Mouse (Mus musculus) MEL (cell line): ENCODE data around the gene Leng1. TPM values are rescaled to one million over a fixed set of nuclear protein-coding genes. Genes with fewer than 3 reads are reported as not detected.

Source experiments
- DNase-seq: peaks from one replicate; pipeline ENCODE4 v3.0.0; 2011; ENCODE audit warnings: low read depth, low spot score
- H3K27ac ChIP-seq: 2 replicates; pipeline ENCODE4 v1.5.1; 2012; ENCODE audit warnings: low read depth, mild to moderate bottlenecking, control low read depth, low read length, moderate library complexity; ENCODE audit not compliant: control insufficient read depth
- H3K27me3 ChIP-seq, 2 experiments: fragments of 150-350 bp in 1 of 2; sonication (generic) in 1 of 2; 2 replicates each; pipeline ENCODE4 v1.6.1; 2012; ENCODE audit warnings: low read length in 2 of 2, mild to moderate bottlenecking in 2 of 2, improper control_type of control experiment in 1 of 2, moderate library complexity in 1 of 2; ENCODE audit not compliant: insufficient read depth in 2 of 2, control insufficient read depth in 1 of 2
- H3K36me3 ChIP-seq, 2 experiments: 2 replicates each; pipeline ENCODE4 v1.6.1; 2012 to 2014; ENCODE audit warnings: low read length in 2 of 2, improper control_type of control experiment in 1 of 2, inconsistent platforms in 1 of 2, mild to moderate bottlenecking in 1 of 2; ENCODE audit not compliant: insufficient read depth in 2 of 2, control insufficient read depth in 1 of 2
- H3K4me1 ChIP-seq, 2 experiments: fragments of 150-350 bp in 1 of 2; sonication (generic) in 1 of 2; 2 replicates each; pipeline ENCODE4 v1.6.1; 2012; ENCODE audit warnings: low read length in 2 of 2, improper control_type of control experiment in 1 of 2, mild to moderate bottlenecking in 1 of 2; ENCODE audit not compliant: insufficient read depth in 2 of 2, control insufficient read depth in 1 of 2
- H3K4me3 ChIP-seq, 2 experiments: fragments of 150-350 bp in 1 of 2; sonication (generic) in 1 of 2; 2 replicates each; pipeline ENCODE4 v1.5.1; 2012; ENCODE audit warnings: low read depth in 2 of 2, low read length in 2 of 2, mild to moderate bottlenecking in 2 of 2, moderate library complexity in 2 of 2, control low read depth in 1 of 2, improper control_type of control experiment in 1 of 2; ENCODE audit not compliant: control insufficient read depth in 1 of 2, insufficient read depth in 1 of 2
- H3K79me2 ChIP-seq: 2 replicates; pipeline ENCODE4 v1.6.1; 2012; ENCODE audit warnings: mild to moderate bottlenecking, low read length, moderate library complexity; ENCODE audit not compliant: control insufficient read depth, poor library complexity, insufficient read depth
- H3K9ac ChIP-seq: 2 replicates; pipeline ENCODE4 v1.6.1; 2012; ENCODE audit warnings: low read depth, mild to moderate bottlenecking, control low read depth, low read length, moderate library complexity; ENCODE audit not compliant: control insufficient read depth, poor library complexity, severe bottlenecking
- H3K9me3 ChIP-seq: fragments of 150-350 bp; sonication (generic); replicated peaks from 2 replicates; pipeline ENCODE4 v1.6.1; 2012; ENCODE audit warnings: mild to moderate bottlenecking, low read length, improper control_type of control experiment, moderate library complexity; ENCODE audit not compliant: insufficient read depth
- BHLHE40 ChIP-seq: IDR thresholded peaks from 2 replicates; pipeline ENCODE4 v1.6.1; 2012; ENCODE audit warnings: low read depth, mild to moderate bottlenecking, inconsistent platforms, low read length, improper control_type of control experiment, borderline replicate concordance
- CHD1 ChIP-seq: IDR thresholded peaks from 2 replicates; pipeline ENCODE4 v1.6.1; 2012; ENCODE audit warnings: low read depth, mild to moderate bottlenecking, inconsistent platforms, low read length, improper control_type of control experiment
- CHD2 ChIP-seq: IDR thresholded peaks from 2 replicates; pipeline ENCODE4 v1.6.1; 2011; ENCODE audit warnings: low read length, improper control_type of control experiment
- CTCF ChIP-seq, 3 experiments: IDR thresholded peaks in 2 of 3; conservative IDR thresholded peaks in 1 of 3; 2 replicates each; pipeline ENCODE4 v1.5.1; 2011 to 2012; ENCODE audit warnings: low read length in 3 of 3, low read depth in 2 of 3, mild to moderate bottlenecking in 2 of 3, improper control_type of control experiment in 1 of 3, inconsistent platforms in 1 of 3, mixed read lengths in 1 of 3, moderate library complexity in 1 of 3; ENCODE audit not compliant: control insufficient read depth in 1 of 3, insufficient read depth in 1 of 3, poor library complexity in 1 of 3, severe bottlenecking in 1 of 3
- E2F4 ChIP-seq: IDR thresholded peaks from 2 replicates; pipeline ENCODE4 v1.6.1; 2011; ENCODE audit warnings: low read depth, low read length, improper control_type of control experiment, borderline replicate concordance
- ELF1 ChIP-seq: IDR thresholded peaks from 2 replicates; pipeline ENCODE4 v1.6.1; 2014; ENCODE audit warnings: low read depth, mild to moderate bottlenecking, inconsistent platforms, low read length, improper control_type of control experiment, moderate library complexity
- EP300 ChIP-seq, 2 experiments: IDR thresholded peaks; 2 replicates each; pipeline ENCODE4 v1.6.1; 2011; ENCODE audit warnings: improper control_type of control experiment in 2 of 2, low read length in 2 of 2, low read depth in 1 of 2, mild to moderate bottlenecking in 1 of 2
- ETS1 ChIP-seq: IDR thresholded peaks from 2 replicates; pipeline ENCODE4 v1.6.1; 2012; ENCODE audit warnings: low read depth, mild to moderate bottlenecking, inconsistent platforms, low read length, improper control_type of control experiment, moderate library complexity
- GABPA ChIP-seq: IDR thresholded peaks from 2 replicates; pipeline ENCODE4 v1.6.1; 2012; ENCODE audit warnings: low read depth, mild to moderate bottlenecking, inconsistent platforms, low read length, improper control_type of control experiment, moderate library complexity
- GATA1 ChIP-seq: IDR thresholded peaks from 2 replicates; pipeline ENCODE4 v1.6.1; 2011; ENCODE audit warnings: low read depth, low read length, improper control_type of control experiment
- HCFC1 ChIP-seq: IDR thresholded peaks from 2 replicates; pipeline ENCODE4 v1.6.1; 2012; ENCODE audit warnings: low read depth, mild to moderate bottlenecking, inconsistent platforms, low read length, improper control_type of control experiment, moderate library complexity
- JUND ChIP-seq: IDR thresholded peaks from 2 replicates; pipeline ENCODE4 v1.6.1; 2011; ENCODE audit warnings: low read depth, mild to moderate bottlenecking, improper control_type of control experiment, low read length
- KAT2A ChIP-seq: conservative IDR thresholded peaks from 2 replicates; pipeline ENCODE4 v1.6.1; 2012; ENCODE audit warnings: low read depth, low read length, improper control_type of control experiment, inconsistent platforms
- MAX ChIP-seq: IDR thresholded peaks from 2 replicates; pipeline ENCODE4 v1.6.1; 2011; ENCODE audit warnings: low read length, improper control_type of control experiment
- MAZ ChIP-seq: IDR thresholded peaks from 2 replicates; pipeline ENCODE4 v1.6.1; 2012; ENCODE audit warnings: low read depth, mild to moderate bottlenecking, inconsistent platforms, low read length, improper control_type of control experiment
- MEF2A ChIP-seq: IDR thresholded peaks from 2 replicates; pipeline ENCODE4 v1.6.1; 2014; ENCODE audit warnings: low read depth, mild to moderate bottlenecking, inconsistent platforms, low read length, improper control_type of control experiment; ENCODE audit not compliant: poor library complexity, insufficient replicate concordance, severe bottlenecking; ENCODE audit errors: extremely low read depth
- MXI1 ChIP-seq: IDR thresholded peaks from 2 replicates; pipeline ENCODE4 v1.6.1; 2011; ENCODE audit warnings: mild to moderate bottlenecking, low read depth, low read length, improper control_type of control experiment
- MYB ChIP-seq: IDR thresholded peaks from 2 replicates; pipeline ENCODE4 v1.6.1; 2011; ENCODE audit warnings: mild to moderate bottlenecking, low read depth, low read length, improper control_type of control experiment
- MYC ChIP-seq: IDR thresholded peaks from 2 replicates; pipeline ENCODE4 v1.6.1; 2011; ENCODE audit warnings: low read depth, mild to moderate bottlenecking, low read length, improper control_type of control experiment, moderate library complexity
- NELFE ChIP-seq: IDR thresholded peaks from 2 replicates; pipeline ENCODE4 v1.6.1; 2011; ENCODE audit warnings: low read depth, low read length, improper control_type of control experiment
- NRF1 ChIP-seq: IDR thresholded peaks from 2 replicates; pipeline ENCODE4 v1.6.1; 2014; ENCODE audit warnings: low read depth, mild to moderate bottlenecking, inconsistent platforms, low read length, improper control_type of control experiment, moderate library complexity; ENCODE audit not compliant: poor library complexity, insufficient read depth, severe bottlenecking
- POLR2A ChIP-seq, 2 experiments: IDR thresholded peaks; 2 replicates each; pipeline ENCODE4 v1.6.1; 2011 to 2012; ENCODE audit warnings: low read length in 2 of 2, mild to moderate bottlenecking in 2 of 2, control low read depth in 1 of 2, improper control_type of control experiment in 1 of 2, low read depth in 1 of 2, moderate library complexity in 1 of 2; ENCODE audit not compliant: control insufficient read depth in 1 of 2, insufficient read depth in 1 of 2, poor library complexity in 1 of 2
- POLR2AphosphoS2 ChIP-seq: IDR thresholded peaks from 2 replicates; pipeline ENCODE4 v1.6.1; 2011; ENCODE audit warnings: low read length, improper control_type of control experiment
- POLR2AphosphoS5 ChIP-seq: IDR thresholded peaks from 2 replicates; pipeline ENCODE4 v1.6.1; 2012; ENCODE audit warnings: low read depth, borderline replicate concordance, mild to moderate bottlenecking, inconsistent platforms, low read length, moderate library complexity, mixed read lengths
- RCOR1 ChIP-seq: IDR thresholded peaks from 2 replicates; pipeline ENCODE4 v1.6.1; 2012; ENCODE audit warnings: low read depth, mild to moderate bottlenecking, inconsistent platforms, low read length, improper control_type of control experiment
- SIN3A ChIP-seq: IDR thresholded peaks from 2 replicates; pipeline ENCODE4 v1.6.1; 2012; ENCODE audit warnings: low read length, improper control_type of control experiment, inconsistent platforms
- SMC3 ChIP-seq: IDR thresholded peaks from 2 replicates; pipeline ENCODE4 v1.6.1; 2011; ENCODE audit warnings: low read depth, low read length, improper control_type of control experiment
- TAL1 ChIP-seq: IDR thresholded peaks from 2 replicates; pipeline ENCODE4 v1.6.1; 2012; ENCODE audit warnings: mild to moderate bottlenecking, inconsistent platforms, low read length, moderate library complexity, mixed read lengths
- TBP ChIP-seq: IDR thresholded peaks from 2 replicates; pipeline ENCODE4 v1.8.0; 2011; ENCODE audit warnings: low read depth, low read length, improper control_type of control experiment
- TCF12 ChIP-seq: IDR thresholded peaks from 2 replicates; pipeline ENCODE4 v1.6.1; 2014; ENCODE audit warnings: low read depth, mild to moderate bottlenecking, inconsistent platforms, low read length, improper control_type of control experiment, moderate library complexity
- UBTF ChIP-seq: IDR thresholded peaks from 2 replicates; pipeline ENCODE4 v1.6.1; 2012; ENCODE audit warnings: low read depth, mild to moderate bottlenecking, inconsistent platforms, low read length, improper control_type of control experiment, moderate library complexity, borderline replicate concordance; ENCODE audit not compliant: insufficient read depth
- USF1 ChIP-seq: IDR thresholded peaks from 2 replicates; pipeline ENCODE4 v1.6.1; 2014; ENCODE audit warnings: low read depth, mild to moderate bottlenecking, inconsistent platforms, low read length, improper control_type of control experiment, moderate library complexity
- USF2 ChIP-seq, 2 experiments: IDR thresholded peaks; 2 replicates each; pipeline ENCODE4 v1.6.1; 2011 to 2012; ENCODE audit warnings: improper control_type of control experiment in 2 of 2, low read length in 2 of 2, borderline replicate concordance in 1 of 2, inconsistent platforms in 1 of 2, low read depth in 1 of 2, mild to moderate bottlenecking in 1 of 2; ENCODE audit not compliant: insufficient read depth in 1 of 2
- ZC3H11A ChIP-seq: IDR thresholded peaks from 2 replicates; pipeline ENCODE4 v1.6.1; 2012; ENCODE audit warnings: low read depth, mild to moderate bottlenecking, inconsistent platforms, low read length, improper control_type of control experiment
- ZKSCAN1 ChIP-seq: IDR thresholded peaks from 2 replicates; pipeline ENCODE4 v1.6.1; 2012; ENCODE audit warnings: low read depth, mild to moderate bottlenecking, inconsistent platforms, low read length, improper control_type of control experiment, moderate library complexity
- ZMIZ1 ChIP-seq: IDR thresholded peaks from 2 replicates; pipeline ENCODE4 v1.6.1; 2012; ENCODE audit warnings: low read depth, mild to moderate bottlenecking, inconsistent platforms, low read length, improper control_type of control experiment, moderate library complexity
- ZNF384 ChIP-seq: IDR thresholded peaks from 2 replicates; pipeline ENCODE4 v1.6.1; 2012; ENCODE audit warnings: low read depth, mild to moderate bottlenecking, inconsistent platforms, low read length, improper control_type of control experiment
- polyA plus RNA-seq, 2 experiments: library from polyadenylated mRNA; stranded (reverse) in 1 of 2; unstranded in 1 of 2; fragments of >175 nt in 1 of 2; fragments of >200 nt in 1 of 2; gene quantifications; 2 replicates each; pipeline versions ENCODE4 v1.2.1 to v1.2.4; 2012; ENCODE audit warnings: low replicate concordance in 2 of 2, low read depth in 1 of 2; ENCODE audit not compliant: insufficient read length in 2 of 2, insufficient read depth in 1 of 2, missing spikeins in 1 of 2
- total RNA-seq: library from RNA; depleted of rRNA; stranded (reverse); fragments of 300-350 nt; gene quantifications from 2 replicates; pipeline ENCODE4 v1.2.3, GENCODE M21; 2012

Gene Leng1
- total and polyA plus RNA-seq, 3 experiments = 11.0 to 11.3 TPM; not detected in 1

GRCm38 (mm10) chr7:3703879-3704441, 38.3 kb upstream of the Leng1 start, which contains the start of gene Rps9:
Gene Rps9, plus strand, starts transcription at chr7:3703993.
- peaks cover 0 to 8% of the 10 kb centered on the region in 2 experiments; a peak in 1 of 4 replicates for H3K4me1 ChIP-seq
- DNase-seq = peak; percentile 97
- peak within 1 kb of the TSS; percentile 99 for H3K9ac ChIP-seq
- no peaks in the 10 kb centered on the region for H3K27me3 ChIP-seq
- H3K36me3 ChIP-seq = peaks cover 6 to 18% of the 10 kb centered on the region in 2 experiments
- peak within 1 kb of the TSS; percentile 73 to 99 for H3K4me3 ChIP-seq
- peak within 1 kb of the TSS; percentile 98 for H3K27ac ChIP-seq
- H3K9me3 ChIP-seq = no peaks in the 10 kb centered on the region
- peaks cover 28% of the 10 kb centered on the region for H3K79me2 ChIP-seq
- 0 out of 2 replicates have a peak, but pooled peaks have one; percentile 5 for TF ChIP-seq MXI1
- peak; percentile 97 for TF ChIP-seq CHD1
- no peak for TF ChIP-seq BHLHE40
- TF ChIP-seq MEF2A = no peak
- TF ChIP-seq POLR2AphosphoS5 = peak; percentile 99; the same call in 1 of the 2 replicates
- peak; percentile 99 for TF ChIP-seq TBP
- no peak for TF ChIP-seq GABPA
- peak; percentile 99 for TF ChIP-seq ZMIZ1
- no peak for TF ChIP-seq ETS1
- TF ChIP-seq ELF1 = 0 out of 2 replicates have a peak, but pooled peaks have one; percentile 44
- TF ChIP-seq MYC = no peak; the same call in 1 of the 2 replicates
- no peak for TF ChIP-seq USF2 (IDR thresholded peaks at IDR 0.05; ENCODE audit: borderline replicate concordance in 1 of 2, insufficient read depth in 1 of 2, low read depth in 1 of 2, low read length in 2 of 2)
- TF ChIP-seq TCF12 = peak; percentile 70
- TF ChIP-seq POLR2A (IDR thresholded peaks at IDR 0.05; ENCODE audit: control insufficient read depth in 1 of 2, insufficient read depth in 1 of 2, low read depth in 1 of 2, low read length in 2 of 2, poor library complexity in 1 of 2) = peak; percentile 95 to 100
- no peak for TF ChIP-seq TAL1
- TF ChIP-seq UBTF = no peak
- no peak for TF ChIP-seq ZNF384
- TF ChIP-seq SMC3 = no peak
- no peak for TF ChIP-seq GATA1
- TF ChIP-seq CHD2 = no peak
- TF ChIP-seq KAT2A = peak; percentile 56; the same call in 1 of the 2 replicates
- TF ChIP-seq RCOR1 = no peak; the same call in 1 of the 2 replicates
- TF ChIP-seq HCFC1 = peak; percentile 89
- TF ChIP-seq MAX = no peak
- no peak for TF ChIP-seq MAZ
- TF ChIP-seq MYB = peak; percentile 58; the same call in 1 of the 2 replicates
- TF ChIP-seq NELFE = peak; percentile 100
- no peak for TF ChIP-seq ZC3H11A
- no peak for TF ChIP-seq ZKSCAN1
- TF ChIP-seq POLR2AphosphoS2 = peak; percentile 99
- peak; percentile 92 for TF ChIP-seq SIN3A
- TF ChIP-seq JUND = no peak
- TF ChIP-seq NRF1 = peak; percentile 77
- TF ChIP-seq CTCF (IDR thresholded peaks at IDR 0.05 in 2 of 3, conservative IDR thresholded peaks at IDR 0.05 in 1 of 3; ENCODE audit: control insufficient read depth in 1 of 3, insufficient read depth in 1 of 3, low read depth in 2 of 3, low read length in 3 of 3, poor library complexity in 1 of 3, severe bottlenecking in 1 of 3) = no peak
- TF ChIP-seq E2F4 = no peak
- no peak for TF ChIP-seq USF1
- no peak for TF ChIP-seq EP300 (IDR thresholded peaks at IDR 0.05; ENCODE audit: low read depth in 1 of 2, low read length in 2 of 2)
